Mouse (Mus musculus): Measurements from ENCODE around the gene Pou2f2. TPM values are rescaled to one million over a fixed set of nuclear protein-coding genes. Genes with fewer than 3 reads are reported as not detected.

The Pou2f2 gene
- total RNA-seq, 2 experiments from 2014 or later: 7.1 to 11.8 TPM

GRCm38 (mm10) chr7:25109355-25109754 is 70.2 kb downstream of the Pou2f2 start:
- no peak for DNase-seq (ENCODE audit: extremely low spot score in 1 of 2, low spot score in 1 of 2)

GRCm38 (mm10) chr7:25106790-25107502 is 72.6 kb downstream of the Pou2f2 start:
- no peak for DNase-seq (ENCODE audit: extremely low spot score in 1 of 2, low spot score in 1 of 2)

GRCm38 (mm10) chr7:25105411-25106160 is 73.9 kb downstream of the Pou2f2 start:
- peak; percentile 70 to 89 for DNase-seq (ENCODE audit: extremely low spot score in 1 of 2, low spot score in 1 of 2)

DNA sequence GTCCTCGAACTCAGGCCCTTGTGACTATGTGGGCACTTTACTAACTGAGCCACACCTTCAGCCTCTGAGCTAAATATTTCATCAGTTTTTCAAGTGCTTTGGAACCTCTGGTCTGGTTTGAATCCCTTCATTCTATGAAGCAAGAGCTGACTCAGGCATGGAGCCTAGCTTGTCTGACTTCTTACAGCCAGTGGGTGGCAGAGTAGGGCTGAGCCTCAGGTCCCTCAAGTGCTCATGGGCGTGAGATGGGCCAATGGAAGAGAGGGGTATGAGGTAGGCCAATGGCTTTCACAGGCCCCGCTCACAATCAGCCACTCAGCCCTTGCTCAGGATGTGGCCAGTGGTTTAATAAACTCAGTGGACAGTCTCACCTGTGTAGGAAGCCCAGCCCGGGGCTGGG is 79.9 kb downstream of the Pou2f2 start:
- DNase-seq (ENCODE audit: extremely low spot score in 1 of 2, low spot score in 1 of 2): no peak

GRCm38 (mm10) chr7:25098169-25098568 is 81.4 kb downstream of the Pou2f2 start:
- DNase-seq (ENCODE audit: extremely low spot score in 1 of 2, low spot score in 1 of 2): no peak

GRCm38 (mm10) chr7:25089875-25090274 is 89.7 kb downstream of the Pou2f2 start:
- no peak for DNase-seq (ENCODE audit: extremely low spot score in 1 of 2, low spot score in 1 of 2)

GRCm38 (mm10) chr7:25088968-25089367 is 90.6 kb downstream of the Pou2f2 start:
- no peak for DNase-seq (ENCODE audit: extremely low spot score in 1 of 2, low spot score in 1 of 2)

- no peak for DNase-seq (ENCODE audit: extremely low spot score in 1 of 2, low spot score in 1 of 2)
Measured at GRCm38 (mm10) chr7:25088531-25088930, 91.0 kb downstream of the Pou2f2 start.

DNA sequence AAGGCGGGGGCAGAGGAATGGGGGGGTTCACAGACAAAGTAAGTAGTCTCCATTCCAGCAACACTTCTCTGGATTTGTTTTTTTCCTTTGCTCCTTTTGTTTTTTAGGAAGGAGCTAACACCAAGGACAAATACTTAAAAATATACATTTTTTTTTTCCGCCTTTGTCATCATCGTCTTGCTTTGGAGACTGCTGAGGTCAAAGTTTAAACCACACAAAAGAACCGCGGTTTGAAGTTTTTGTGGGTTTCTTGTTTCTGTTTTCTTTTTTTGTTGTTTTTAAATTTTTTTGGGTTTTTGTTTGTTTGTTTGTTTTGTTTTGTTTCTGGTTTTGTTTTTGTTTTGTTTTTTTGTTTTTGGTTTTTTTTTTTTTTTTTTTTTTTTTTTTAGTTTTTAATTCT is 91.6 kb downstream of the Pou2f2 start:
- no peak for DNase-seq (ENCODE audit: extremely low spot score in 1 of 2, low spot score in 1 of 2)

- DNase-seq (ENCODE audit: extremely low spot score in 1 of 2, low spot score in 1 of 2): no peak
Measured at GRCm38 (mm10) chr7:25087256-25087912, 92.1 kb downstream of the Pou2f2 start.

DNA sequence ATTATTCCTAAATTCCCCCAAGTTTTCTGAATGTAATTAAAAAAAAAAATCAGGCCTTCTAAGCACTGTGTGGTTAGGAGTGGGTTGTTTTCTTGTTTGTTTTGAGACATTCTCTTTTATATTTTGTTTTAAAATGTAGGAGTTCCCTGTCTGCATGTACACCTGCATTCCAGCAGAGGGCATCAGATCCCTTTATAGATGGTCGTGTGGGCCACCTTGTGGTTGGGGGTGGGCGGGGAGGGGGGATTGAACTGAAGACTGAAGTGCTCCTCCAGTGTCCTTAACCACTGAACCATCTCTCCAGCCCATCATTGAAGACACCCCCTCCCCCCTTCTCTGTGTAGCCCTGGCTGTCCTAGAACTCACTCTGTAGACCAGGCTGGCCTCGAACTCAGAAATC is 92.9 kb downstream of the Pou2f2 start:
- DNase-seq (ENCODE audit: extremely low spot score in 1 of 2, low spot score in 1 of 2): no peak

GRCm38 (mm10) chr7:25084621-25085020 is 94.9 kb downstream of the Pou2f2 start:
- DNase-seq (ENCODE audit: extremely low spot score in 1 of 2, low spot score in 1 of 2): no peak

GRCm38 (mm10) chr7:25082510-25082909 is 97.0 kb downstream of the Pou2f2 start:
- no peak for DNase-seq (ENCODE audit: extremely low spot score in 1 of 2, low spot score in 1 of 2)

DNA sequence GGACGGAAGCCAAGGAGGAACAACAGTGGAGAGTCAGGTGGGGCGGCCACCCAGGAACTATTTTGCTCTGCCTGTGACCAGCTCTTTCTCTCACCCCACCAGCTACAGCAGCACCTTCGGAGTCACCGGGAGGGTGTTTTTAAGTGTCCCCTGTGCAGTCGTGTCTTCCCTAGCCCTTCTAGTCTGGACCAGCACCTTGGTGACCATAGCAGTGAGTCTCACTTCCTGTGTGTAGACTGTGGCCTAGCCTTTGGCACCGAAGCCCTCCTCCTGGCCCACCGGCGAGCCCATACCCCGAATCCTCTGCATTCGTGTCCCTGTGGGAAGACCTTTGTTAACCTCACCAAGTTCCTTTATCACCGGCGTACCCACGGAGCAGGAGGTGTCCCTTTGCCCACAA is 99.1 kb downstream of the Pou2f2 start:
- DNase-seq (ENCODE audit: extremely low spot score in 1 of 2, low spot score in 1 of 2): no peak

- DNase-seq (ENCODE audit: extremely low spot score in 1 of 2, low spot score in 1 of 2): no peak
Measured at GRCm38 (mm10) chr7:25079496-25080026, 100.0 kb downstream of the Pou2f2 start.

DNA sequence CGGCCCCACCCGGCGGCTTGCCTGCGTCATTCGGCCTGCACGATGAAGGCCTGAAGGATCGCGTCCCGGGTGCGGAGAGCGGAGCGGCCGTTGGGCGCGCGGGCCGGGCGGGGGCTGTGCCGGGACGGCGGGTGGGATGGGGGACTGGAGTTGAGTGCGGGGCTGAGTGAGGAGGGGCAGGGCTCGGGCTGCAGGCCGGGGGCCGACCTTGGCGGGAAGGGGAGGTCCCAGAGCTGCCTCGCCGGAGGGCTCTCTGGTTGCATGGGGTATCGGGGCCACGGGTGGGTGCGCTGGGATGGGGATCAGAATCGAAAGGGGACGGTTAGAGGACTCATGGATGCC is 102.1 kb downstream of the Pou2f2 start:
- no peak for DNase-seq (ENCODE audit: extremely low spot score in 1 of 2, low spot score in 1 of 2)

GRCm38 (mm10) chr7:25076663-25077413 is 102.7 kb downstream of the Pou2f2 start:
- peak; percentile 84 to 92 for DNase-seq (ENCODE audit: extremely low spot score in 1 of 2, low spot score in 1 of 2)

DNA sequence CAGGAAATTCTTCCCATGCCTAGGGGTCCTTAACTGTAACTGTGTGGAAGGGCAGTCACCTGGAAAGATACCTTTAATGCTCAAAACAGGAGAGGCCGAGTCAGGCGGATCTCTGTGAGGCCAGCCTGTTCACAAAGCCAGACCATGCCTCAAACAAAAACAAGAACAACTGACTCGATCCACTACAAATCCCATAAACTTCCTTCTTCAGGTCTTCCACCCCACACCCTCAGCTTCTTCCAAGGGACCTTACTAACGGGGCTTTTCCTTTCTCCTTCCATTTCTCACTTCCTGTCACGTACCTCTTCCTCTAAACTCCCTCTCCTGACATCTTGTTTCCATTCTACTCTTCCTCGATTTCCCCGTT is 103.2 kb downstream of the Pou2f2 start:
- no peak for DNase-seq (ENCODE audit: extremely low spot score in 1 of 2, low spot score in 1 of 2)

- DNase-seq (ENCODE audit: extremely low spot score in 1 of 2, low spot score in 1 of 2): no peak
Measured at GRCm38 (mm10) chr7:25073924-25074323, 105.6 kb downstream of the Pou2f2 start.

DNA sequence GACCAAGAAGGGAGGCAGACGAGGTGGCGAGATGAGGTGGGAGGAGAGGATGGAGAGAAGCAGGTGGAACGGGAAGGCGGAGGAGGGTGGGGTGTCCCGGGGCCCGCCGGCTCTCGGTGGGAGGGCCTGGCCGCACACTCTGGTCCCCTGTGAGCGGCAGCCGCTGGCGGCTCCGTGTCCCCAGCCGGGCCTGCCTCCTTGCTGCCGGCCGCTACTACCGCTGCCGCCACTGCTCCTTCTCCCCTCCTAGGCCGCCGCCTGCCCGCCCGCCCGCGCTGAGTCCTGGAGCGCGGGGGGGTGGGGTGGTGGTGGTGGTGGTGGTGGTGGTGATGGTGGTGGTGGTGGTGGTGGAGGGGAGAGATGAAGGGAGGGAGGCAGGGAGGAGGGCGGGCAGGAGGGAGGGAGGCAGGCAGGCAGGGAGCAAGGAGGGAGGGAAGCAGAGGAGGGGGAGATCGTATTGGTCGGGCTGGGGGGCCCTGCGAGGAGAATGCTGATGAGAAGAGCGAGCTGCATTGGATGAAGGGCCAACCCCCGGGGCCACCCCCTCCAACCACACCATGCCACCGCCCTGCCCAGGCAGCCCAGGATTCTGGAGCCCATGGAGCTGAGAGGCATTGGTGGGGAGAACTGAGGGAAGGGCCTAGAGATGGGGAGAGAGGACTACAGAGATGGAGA is 106.7 kb downstream of the Pou2f2 start:
- DNase-seq (ENCODE audit: extremely low spot score in 1 of 2, low spot score in 1 of 2): peak; percentile 46 to 57
